Mouse (Mus musculus): ENCODE results near the gene Ralbp1. TPM values are rescaled to one million over a fixed set of nuclear protein-coding genes. Genes with fewer than 3 reads are reported as not detected.

Ralbp1 gene
- total RNA-seq, 2 experiments from 2014 or later: 38.1 to 38.9 TPM

DNA sequence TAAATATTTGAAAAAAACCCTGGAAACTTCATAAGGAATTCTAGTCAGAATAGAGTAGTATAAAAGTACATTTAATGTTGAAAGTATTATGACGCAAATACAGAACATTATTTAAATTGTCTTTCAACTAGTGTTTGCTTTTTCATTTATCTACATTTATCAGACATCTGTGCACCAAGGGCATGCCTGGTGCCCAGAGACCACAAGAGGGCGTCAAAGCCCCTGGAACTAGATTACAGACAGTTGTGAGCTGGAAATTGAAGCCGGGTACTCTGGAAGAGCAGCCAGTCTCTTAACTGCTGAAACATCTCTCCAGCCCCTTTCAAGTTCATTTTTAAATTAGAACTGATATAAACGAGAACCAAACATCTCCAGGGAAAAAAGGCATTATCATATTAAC lies 23.0 kb downstream of the Ralbp1 start:
- peak in 1 of 2 experiments; percentile 54 for DNase-seq

DNA sequence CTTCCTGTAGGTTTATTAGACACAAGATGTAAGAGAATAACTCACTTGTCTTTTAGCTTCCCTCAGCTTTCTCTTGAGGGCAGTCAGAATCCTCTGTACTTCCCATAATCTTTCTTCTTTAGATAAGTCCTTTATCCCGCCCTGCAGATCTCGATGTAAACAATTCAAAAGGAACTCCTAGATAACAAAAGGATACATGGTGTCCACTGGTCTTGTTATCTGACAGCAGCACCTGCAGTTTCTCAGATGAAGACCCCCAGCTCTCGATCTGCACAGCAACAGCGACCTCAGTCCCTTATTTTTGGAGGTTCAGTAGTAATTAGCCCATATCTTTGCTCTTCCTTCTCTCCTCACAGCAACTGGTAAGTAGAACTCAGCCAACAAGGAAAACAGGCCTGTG lies 28.0 kb downstream of the Ralbp1 start:
- intact Hi-C loops (cut with DNase I): no loop called here
- DNase-seq: no peak

More for the DNA sequence above, 23.0 kb downstream of the Ralbp1 start:
- intact Hi-C loops (cut with DNase I): no loop called here

DNA sequence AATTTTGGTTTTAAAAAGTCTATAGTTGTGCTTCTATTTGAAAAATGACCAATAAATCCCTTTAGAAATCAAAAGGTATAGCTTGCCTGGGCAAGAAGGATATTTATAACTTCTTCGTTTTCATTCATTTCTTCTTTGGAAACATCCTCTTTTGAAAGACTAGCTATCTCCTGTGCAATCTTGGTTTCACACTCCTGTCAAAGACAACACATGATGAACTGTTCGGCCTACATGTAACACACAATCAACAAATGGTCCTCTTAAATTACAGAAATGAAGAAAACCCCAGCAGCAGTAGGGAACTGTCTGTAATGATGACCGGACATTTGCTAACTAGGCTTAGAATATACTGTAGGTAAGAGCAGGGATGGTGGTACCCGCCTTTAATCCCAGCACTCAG lies 31.6 kb downstream of the Ralbp1 start:
- no peak for DNase-seq
- intact Hi-C loops (cut with DNase I): no loop called here

DNA sequence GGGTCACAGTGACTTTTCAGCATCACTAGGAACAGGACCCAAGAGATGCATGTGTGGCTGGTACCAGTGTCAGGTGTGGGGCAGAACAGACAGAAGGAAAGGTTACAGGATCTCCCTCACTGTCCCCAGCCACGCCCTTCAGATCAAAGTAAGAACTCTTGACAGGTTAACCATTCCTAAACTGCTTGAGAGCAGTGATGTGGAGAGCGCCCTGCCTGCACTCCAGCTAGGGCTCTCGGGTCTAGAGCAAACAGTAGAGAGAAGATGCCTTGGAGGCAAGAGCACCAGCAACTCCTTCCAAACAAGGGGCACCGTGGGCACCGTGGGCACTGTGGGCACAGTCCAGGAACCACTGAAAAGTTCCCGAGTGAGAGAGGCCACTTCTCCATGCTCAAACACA lies 32.3 kb downstream of the Ralbp1 start:
- intact Hi-C loops (cut with DNase I): no loop called here
- DNase-seq: no peak

DNA sequence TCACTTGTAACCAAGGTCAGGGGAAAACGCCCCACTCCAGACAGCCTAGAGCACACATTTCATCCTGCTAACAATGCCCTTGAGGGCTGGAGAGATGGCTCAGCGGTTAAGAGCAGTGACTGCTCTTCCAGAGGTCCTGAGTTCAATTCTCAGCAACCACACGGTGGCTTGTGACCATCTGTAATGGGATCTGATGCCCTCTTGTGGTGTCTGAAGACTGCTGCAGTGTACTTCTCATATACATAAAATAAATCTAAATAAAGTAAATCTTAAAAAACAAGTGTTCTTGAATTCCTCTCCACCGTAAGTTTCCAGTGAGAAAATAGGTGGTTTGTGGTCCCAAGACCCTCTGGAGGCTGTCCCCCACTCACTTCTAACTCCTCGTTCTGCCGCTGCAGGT lies 33.8 kb downstream of the Ralbp1 start:
- DNase-seq: no peak
- intact Hi-C loops (cut with DNase I): no loop called here

DNA sequence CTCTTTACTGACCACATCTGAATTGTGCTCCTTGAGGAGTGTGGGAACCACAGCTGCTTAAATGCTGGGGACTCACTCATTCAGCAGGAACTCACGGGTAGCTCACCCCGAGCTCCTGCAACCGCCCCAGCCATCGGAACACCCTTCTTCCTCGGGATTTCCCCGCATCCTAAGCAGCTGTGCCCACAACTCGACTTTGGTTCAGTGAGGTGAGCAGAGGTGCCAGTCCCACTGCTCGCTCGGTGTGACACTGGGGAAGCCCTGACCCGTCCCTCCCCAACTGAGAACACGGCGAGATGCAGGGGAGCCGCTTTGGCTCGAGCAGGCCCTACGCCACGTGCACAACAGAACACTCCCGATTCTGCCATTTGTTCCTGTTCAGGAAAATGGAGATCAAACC lies 35.1 kb downstream of the Ralbp1 start:
- intact Hi-C loops (cut with DNase I): no loop called here
- DNase-seq: no peak

DNA sequence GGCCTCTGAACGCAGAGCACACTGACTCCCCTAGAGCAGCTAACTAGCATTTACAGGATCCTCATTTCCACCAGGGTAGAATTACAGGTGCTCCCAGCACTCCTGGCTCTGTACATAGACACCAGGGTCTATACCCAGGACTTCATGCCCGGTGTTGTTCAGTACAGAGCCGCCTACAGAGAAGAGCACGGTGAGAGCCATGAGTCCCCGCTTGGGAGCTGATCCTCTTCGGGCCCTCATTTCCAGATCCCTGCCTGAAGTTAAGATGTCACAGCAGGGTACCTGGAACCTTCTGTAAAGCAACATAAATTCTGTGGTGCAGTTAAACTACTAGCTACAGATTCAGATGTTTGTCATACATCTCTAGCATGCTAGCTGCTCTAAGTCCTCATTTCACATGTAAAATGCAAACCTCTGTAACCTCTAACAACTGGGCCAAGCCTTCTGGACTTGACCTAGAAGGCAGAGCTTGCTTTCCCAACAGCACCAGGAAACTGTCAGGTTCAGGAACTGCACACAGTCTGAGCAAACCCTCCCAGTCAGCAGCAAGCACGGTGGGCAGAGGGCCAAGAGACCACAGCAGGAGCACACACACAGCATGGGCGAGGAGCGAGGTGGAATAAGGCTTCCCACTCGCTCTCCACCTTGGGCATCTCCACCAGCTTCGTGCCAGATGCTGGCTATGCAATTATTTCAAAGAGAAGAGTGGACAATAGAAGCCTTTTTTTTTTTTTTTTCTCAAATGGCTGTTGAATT lies 37.7 kb downstream of the Ralbp1 start:
- intact Hi-C loops (cut with DNase I): no loop called here
- no peak for DNase-seq

DNA sequence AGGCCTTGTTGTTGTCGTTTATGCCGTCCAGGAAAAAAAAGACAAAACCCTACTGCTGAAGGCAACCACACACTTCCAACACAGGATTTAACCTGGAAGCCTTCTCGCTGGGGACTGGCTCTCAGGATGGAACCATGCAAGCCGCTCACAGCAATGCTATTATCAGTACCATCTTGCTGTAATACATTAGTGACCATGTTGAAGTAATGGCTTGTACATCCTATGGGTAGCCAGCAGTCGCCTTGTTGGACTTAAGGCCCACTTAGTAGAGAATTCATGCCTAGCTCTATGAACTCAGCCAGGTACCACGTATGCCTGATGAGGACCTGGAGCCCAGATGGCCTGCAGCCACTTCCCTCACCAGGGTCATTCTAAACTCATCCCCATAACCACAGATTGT lies 40.2 kb downstream of the Ralbp1 start:
- intact Hi-C loops (cut with DNase I): no loop called here
- no peak for DNase-seq

DNA sequence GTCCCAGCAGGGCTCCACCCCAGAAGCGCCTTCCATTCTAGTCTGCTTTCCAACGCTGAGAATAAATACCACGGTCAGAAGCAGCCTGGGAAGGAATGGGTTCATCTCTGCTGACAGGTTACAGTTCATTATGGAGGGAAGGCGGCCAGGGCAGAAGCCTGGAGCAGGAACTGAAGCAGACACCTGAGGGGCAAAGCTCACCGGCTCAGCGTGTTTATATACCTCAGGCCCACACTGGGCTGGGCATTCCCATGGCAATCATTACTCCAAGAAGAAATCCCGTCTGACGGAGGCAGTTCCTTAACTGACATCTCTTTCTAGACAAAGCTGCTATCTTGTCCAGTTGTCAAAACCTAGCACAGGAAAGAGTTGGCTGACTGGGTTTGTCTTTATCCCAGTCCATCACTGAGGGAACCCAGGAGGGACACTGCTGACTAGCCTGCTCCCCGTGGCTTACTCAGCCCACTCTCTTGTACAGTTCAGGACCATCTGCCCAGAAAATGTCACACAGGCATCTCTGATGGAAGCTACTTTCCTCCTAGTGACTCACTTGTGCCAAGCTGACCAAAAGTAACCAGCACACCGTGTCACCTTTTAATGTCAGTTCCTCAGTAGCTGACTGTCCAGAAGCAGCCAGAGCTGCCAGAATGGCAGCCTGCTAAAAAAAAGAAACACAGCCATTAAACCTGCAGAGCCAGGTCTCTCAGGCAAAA lies 42.8 kb downstream of the Ralbp1 start:
- DNase-seq: no peak
- intact Hi-C loops (cut with DNase I): no loop called here

DNA sequence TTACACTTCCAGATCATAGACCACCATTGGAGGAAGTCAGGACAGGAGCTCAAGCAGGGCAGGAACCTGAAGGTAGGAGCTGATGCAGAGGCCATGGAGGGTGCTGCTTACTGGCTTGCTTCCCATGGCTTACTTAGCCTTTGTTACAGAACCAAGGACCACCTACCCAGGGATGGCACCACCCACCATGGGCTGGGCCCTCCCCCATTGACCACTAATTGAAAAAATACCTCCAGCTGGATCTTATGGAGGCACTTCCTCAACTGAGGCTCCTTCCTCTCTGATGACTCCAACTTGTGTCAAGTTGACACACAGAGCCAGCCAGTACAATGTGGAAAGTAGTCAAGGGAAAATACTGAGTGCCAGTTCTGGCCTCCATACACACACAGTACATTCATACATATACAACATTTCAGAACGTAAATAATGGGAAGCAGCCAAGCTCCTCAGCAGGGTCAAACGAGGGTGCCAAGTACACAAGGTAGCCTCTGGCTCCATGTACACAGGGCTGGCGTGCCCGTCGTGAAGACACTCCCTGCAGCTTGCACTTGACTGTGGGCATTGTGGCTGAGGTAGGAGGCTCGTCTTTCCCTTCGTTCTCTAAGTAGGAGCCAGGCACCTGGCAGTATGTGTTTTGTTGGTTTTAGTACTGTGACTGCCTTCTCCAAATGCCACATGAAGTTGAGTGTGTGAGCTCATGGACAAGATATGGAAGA lies 45.9 kb downstream of the Ralbp1 start:
- intact Hi-C loops (cut with DNase I): no loop called here

DNA sequence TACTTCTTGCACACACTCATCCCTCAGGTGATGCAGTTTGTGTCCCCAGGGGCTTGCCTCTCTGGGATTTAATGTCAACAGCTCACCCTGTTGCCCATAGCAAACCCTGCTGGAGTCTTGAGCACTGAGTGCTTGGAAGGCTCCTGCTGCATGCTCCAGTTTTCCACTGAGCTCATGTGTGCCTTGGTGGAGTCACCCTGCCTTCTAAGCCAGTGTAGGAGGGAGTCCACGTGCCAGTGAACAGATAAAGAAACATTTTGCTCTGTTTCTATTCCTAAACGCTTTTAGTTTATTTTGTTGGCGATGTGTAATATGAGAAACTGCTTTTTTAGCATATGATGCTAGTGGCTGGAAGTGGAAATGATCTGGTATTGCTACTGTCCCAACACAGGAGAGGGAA lies 48.9 kb downstream of the Ralbp1 start:
- intact Hi-C loops (cut with DNase I): no loop called here
- no peak for DNase-seq

More for the DNA sequence above, 45.9 kb downstream of the Ralbp1 start:
- no peak for DNase-seq

DNA sequence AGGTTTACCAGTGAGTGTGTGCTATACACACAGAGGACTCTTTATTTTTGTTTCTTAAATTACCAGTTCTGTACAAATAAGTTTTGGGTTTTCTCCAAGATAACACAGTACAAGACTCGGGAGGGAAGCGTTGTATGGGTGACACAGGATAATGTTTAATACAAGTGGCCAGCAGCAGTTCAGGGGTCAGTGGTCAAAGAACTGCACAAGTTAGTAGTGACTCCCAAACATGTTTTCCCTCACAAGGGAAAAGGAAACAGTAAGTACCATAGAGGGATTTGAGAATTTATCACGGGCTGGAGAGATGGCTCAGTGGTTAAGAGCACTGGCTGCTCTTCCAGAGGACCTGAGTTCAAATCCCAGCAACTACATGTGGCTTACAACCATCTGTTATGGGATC lies 51.7 kb downstream of the Ralbp1 start:
- intact Hi-C loops (cut with DNase I): no loop called here
- DNase-seq: no peak

DNA sequence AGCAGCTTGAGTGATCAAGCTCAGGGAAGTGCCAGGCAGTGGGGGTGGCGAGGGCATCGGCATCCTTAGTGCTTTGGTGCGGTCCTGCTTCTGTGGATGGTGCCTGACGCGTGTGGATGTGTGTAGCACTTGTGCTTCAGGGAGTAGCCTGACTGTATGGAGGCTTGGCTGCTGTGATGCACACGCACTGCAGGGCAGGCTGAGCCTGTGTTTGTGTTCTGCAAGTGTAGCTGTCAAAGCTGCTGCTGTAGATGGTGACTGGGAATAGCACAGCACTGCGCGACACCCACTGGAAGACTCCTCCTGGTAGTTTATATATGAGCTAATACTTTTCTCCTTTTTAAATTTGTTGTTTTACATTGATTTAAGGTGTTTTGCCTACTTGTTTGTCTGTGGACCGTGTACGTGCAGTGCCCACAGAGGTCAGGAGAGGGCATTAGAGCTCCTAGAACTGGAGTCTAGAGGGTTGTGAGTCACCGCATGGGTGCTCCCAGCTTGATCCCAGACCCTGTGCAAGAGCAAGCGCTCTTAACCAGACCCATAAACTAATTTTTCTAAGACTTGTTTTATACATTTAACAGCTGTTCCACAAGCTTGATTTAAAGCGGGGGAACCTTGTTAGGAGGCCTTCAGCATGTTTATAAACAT lies 55.3 kb downstream of the Ralbp1 start:
- no peak for DNase-seq
- intact Hi-C loops (cut with DNase I): no loop called here

DNA sequence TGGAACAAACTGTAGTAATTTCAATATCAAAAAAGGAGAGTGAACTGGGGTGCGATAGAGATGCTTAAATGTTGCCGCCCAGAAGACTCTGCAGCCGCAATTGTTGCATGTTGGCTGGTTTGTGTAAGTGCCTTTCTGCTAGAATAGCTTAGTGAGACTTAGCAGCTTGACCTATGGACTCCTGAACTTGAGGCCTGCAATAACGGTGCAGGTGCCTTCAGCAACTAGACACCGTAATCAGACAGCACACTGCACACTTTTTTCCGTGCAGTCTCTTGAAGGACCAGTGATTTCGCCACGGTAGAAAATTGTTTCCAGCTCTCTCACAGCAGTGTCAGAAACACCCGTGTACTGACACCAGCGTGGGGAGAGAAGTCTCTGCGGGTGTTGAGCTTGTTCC lies 56.6 kb downstream of the Ralbp1 start:
- intact Hi-C loops (cut with DNase I): no loop called here
- DNase-seq: no peak

DNA sequence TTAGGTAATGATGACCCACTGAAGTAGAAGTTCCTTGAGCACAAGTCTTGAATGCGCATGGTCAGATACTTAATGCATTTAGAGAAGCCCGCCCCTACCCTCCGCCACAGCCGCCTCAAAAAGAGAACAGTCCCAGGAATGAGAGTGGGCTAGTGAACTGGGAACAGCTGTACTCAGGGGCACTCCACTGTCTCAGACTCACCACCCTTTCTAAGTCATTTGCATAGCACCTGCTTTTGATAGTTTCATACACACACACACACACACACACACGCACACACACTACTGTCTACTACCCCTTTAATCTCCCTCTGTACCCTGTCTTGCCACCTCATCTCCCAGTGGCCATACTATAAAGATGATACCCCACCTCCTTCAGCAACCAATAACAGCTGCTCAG lies 57.7 kb downstream of the Ralbp1 start:
- intact Hi-C loops (cut with DNase I): no loop called here
- DNase-seq: no peak

DNA sequence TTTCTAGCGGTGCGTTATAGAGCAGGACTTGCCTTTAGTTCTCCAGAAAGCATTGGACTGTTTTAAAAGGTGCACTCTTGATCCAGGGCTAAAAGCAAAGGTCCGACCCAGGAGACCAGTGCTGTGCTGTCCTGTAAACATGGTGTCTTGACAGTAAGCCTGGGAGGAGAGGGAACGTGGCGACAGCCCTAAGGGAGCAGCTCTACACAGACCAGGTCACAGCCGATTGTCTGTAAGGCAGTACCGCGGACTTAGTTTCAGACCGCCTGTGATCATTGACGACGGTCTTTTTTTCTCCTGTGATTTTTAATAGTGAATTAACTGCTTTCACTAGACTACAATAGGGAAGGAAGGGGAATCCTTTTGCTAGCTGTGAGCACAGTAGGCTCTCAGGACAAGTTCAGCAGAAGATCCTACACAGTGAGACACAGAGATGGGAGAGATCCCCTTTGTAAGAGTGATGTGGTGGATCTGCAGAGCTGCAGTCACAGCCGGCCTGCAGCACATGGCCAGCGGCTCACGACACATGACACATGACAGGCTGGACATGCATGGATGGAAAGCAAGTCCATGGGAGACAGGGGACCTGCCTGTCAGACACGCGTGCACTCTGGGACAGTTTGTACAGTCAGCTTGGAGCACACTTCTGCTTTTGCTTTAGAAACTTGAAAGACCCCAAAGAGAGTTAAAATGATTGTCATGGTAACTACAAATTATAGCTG lies 58.3 kb downstream of the Ralbp1 start:
- no peak for DNase-seq
- intact Hi-C loops (cut with DNase I): no loop called here

DNA sequence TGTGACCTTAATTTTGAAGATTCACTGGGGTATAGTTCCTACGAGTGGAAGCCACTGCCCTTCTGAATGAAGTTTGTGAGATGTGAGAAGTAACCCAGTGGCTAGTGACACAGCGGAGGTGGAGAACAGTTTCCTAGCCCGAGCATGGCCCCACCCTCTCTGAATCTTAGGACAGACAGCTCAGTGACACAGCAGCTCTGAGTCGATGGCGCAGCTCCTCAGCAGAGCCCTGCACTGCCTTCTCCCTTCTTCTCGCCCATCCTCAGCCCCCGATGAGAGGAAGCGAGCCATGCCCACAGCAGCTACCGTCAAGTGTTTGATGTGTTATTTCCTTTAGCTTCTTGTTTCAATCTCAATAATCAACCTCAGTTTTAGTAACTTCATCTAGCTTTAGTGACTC lies 59.3 kb downstream of the Ralbp1 start:
- no peak for DNase-seq
- intact Hi-C loops (cut with DNase I): no loop called here

DNA sequence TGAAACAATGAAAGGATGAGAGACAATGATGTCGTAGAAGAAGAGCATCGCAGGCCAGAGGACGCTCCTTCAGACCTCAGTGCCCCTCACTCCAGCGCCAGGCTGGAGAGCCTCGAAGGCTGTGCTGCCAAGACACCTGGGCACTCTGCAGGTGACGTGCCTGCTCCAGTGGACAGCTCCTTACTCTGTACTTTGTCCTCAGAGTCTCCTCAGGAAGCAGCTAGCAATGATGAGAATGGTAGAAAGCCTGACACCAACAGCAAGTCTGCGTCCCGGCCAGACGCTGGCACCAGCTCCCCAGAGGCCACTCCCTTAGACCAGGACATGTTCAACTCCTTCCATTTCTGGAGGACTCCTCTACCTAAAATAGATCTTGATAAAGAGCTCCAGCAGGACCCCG lies 61.4 kb downstream of the Ralbp1 start:
- intact Hi-C loops (cut with DNase I): no loop called here
- no peak for DNase-seq

DNA sequence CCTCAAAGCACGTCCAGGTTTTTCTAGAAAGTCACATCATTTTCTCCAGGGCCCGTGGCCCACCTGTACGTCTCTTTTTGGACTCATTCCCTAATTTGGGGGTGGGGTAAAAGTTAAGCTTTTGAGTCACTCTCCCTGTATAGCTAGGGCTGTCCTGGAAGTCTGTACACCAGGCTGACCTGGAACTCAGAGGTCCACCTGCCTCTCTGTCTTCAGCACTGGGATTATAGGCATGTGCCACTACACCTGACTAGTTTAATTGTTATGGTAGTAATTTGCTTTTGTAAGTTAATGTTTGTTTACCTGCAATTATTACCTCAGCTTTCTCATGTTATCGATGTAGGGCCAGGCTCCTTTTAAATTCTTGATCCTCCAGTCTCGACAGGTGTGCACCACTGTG lies 63.2 kb downstream of the Ralbp1 start:
- intact Hi-C loops (cut with DNase I): no loop called here
- no peak for DNase-seq

DNA sequence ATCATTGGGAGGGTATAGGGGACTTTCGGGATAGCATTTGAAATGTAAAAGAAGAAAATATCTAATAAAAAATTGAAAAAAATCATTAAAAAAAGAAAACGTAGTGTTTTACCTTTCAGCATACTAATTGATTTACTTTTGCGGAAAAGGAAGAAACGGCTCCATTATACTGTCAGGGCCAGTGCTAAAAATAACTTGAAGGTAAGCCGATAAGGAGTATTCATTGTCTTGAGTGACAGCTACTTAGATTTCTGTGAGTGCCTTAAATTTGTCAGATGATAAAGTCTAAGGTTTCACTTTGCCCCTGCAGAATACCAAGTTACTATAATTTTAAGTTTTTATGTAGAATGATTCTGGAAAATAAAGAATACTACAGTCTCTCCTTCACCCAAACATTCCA lies 65.4 kb downstream of the Ralbp1 start:
- intact Hi-C loops (cut with DNase I): no loop called here
- DNase-seq: no peak

DNA sequence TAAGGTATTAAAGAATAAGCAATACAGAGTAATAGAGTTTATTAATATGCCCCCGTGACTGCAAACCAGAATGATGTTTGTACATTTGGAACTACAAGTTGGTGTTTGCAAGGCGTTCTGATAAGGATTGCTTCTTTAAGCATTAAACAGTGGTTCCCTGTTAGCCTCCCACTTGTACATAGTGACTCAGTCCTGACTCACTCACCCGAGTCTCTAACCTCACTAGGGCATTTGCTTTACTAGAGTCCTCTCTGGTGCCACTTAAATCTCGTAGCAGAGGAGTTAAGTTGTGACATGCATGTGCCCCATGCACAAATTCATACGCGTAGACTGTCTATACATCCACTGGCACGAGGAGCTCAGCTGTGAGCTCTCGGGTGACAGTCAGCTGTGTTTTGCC lies 71.8 kb downstream of the Ralbp1 start:
- DNase-seq: no peak

More for the DNA sequence above, 71.8 kb downstream of the Ralbp1 start:
- intact Hi-C loops (cut with DNase I): no loop called here
